ENCODE assay signal across 2 mouse cellular contexts in genomic region chr11:77446628-77447041, GRCm38 (mm10).
TF ChIP-seq lines count a peak whose summit lies in the region.

No protein-coding gene starts in this region.

TF ChIP-seq in MEL, 35 proteins besides CTCF, POLR2A, EP300 and RAD21 (continued from another document):
- TF ChIP-seq E2F4 (IDR thresholded peaks at IDR 0.05; ENCODE audit: borderline replicate concordance, low read depth, low read length) (0 out of 2 replicates have a peak, but pooled peaks have one; percentile 10), MYC (IDR thresholded peaks at IDR 0.05; ENCODE audit: low read depth, low read length) (peak; percentile 85), GABPA (IDR thresholded peaks at IDR 0.05; ENCODE audit: low read depth, low read length) (peak; percentile 84), ELF1 (IDR thresholded peaks at IDR 0.05; ENCODE audit: low read depth, low read length) (no peak), USF1 (IDR thresholded peaks at IDR 0.05; ENCODE audit: low read depth, low read length) (peak; percentile 33; the same call in 1 of the 2 replicates), TBP (IDR thresholded peaks at IDR 0.05; ENCODE audit: low read depth, low read length) (no peak), CHD1 (IDR thresholded peaks at IDR 0.05; ENCODE audit: low read depth, low read length) (peak; percentile 33; the same call in 1 of the 2 replicates), GATA1 (IDR thresholded peaks at IDR 0.05; ENCODE audit: low read depth, low read length) (0 out of 2 replicates have a peak, but pooled peaks have one; percentile 13), MAFK (IDR thresholded peaks at IDR 0.05; ENCODE audit: borderline replicate concordance, low read depth, low read length) (0 out of 2 replicates have a peak, but pooled peaks have one; percentile 51), MAZ (IDR thresholded peaks at IDR 0.05; ENCODE audit: low read depth, low read length) (no peak), ZC3H11A (IDR thresholded peaks at IDR 0.05; ENCODE audit: low read depth, low read length) (peak; percentile 91)
TF ChIP-seq in MEL: peak in this region for 12.

TF ChIP-seq in myocyte, 11 proteins besides CTCF, POLR2A, EP300 and RAD21 (continued from another document):
- TF ChIP-seq E2F4 (IDR thresholded peaks at IDR 0.05; ENCODE audit: insufficient read depth) (no peak), SRF (IDR thresholded peaks at IDR 0.05; ENCODE audit: control insufficient read depth, insufficient read length, low read depth) (no peak), USF1 (IDR thresholded peaks at IDR 0.05; ENCODE audit: low read depth) (no peak)
